Mouse (Mus musculus) heart, adult 2 months (tissue): ENCODE results near the gene Zc3h12c. TPM values are rescaled to one million over a fixed set of nuclear protein-coding genes. Genes with fewer than 3 reads are reported as not detected.
A peak's percentile ranks its signal among the peaks of the same experiment; 100 is the strongest.

ENCODE experiments used
- DNase-seq, 2 experiments: peaks; one replicate each; pipeline ENCODE4 v3.0.0; 2021
- H3K27ac ChIP-seq: fragments of 200-600 bp; 2 replicates; pipeline ENCODE4 v1.8.1; 2022
- H3K27me3 ChIP-seq: fragments of 200-500 bp; 2 replicates; pipeline ENCODE4 v1.6.1; 2012; ENCODE audit warnings: mild to moderate bottlenecking, low read length, inconsistent platforms, mixed read lengths; ENCODE audit not compliant: control insufficient read depth, insufficient read depth
- H3K36me3 ChIP-seq: fragments of 200-500 bp; 2 replicates; pipeline ENCODE4 v1.6.1; 2012; ENCODE audit warnings: low read length, inconsistent platforms; ENCODE audit not compliant: control insufficient read depth, insufficient read depth
- H3K4me1 ChIP-seq: fragments of 200-500 bp; 2 replicates; pipeline ENCODE4 v1.6.1; 2011; ENCODE audit warnings: low read length; ENCODE audit not compliant: control insufficient read depth, insufficient read depth
- H3K4me3 ChIP-seq: fragments of 200-600 bp; 2 replicates; pipeline ENCODE4 v1.8.1; 2022
- H3K79me2 ChIP-seq: fragments of 200-500 bp; replicated peaks from 2 replicates; pipeline ENCODE4 v1.6.1; 2012; ENCODE audit warnings: mild to moderate bottlenecking, inconsistent platforms, low read length, moderate library complexity, mixed read lengths; ENCODE audit not compliant: control insufficient read depth, insufficient read depth
- H3K9ac ChIP-seq: fragments of 200-500 bp; 2 replicates; pipeline ENCODE4 v1.6.1; 2012; ENCODE audit warnings: low read depth, mild to moderate bottlenecking, control low read depth, inconsistent platforms, low read length, mixed read lengths
- CTCF ChIP-seq: fragments of 200-600 bp; IDR thresholded peaks from 2 replicates; pipeline ENCODE4 v1.8.1; 2022; ENCODE audit warnings: antibody characterized with exemption, mild to moderate bottlenecking, moderate library complexity
- EP300 ChIP-seq: fragments of 200-500 bp; IDR thresholded peaks from 2 replicates; pipeline ENCODE4 v1.6.1; 2011; ENCODE audit warnings: low read depth, low read length, control low read depth; ENCODE audit not compliant: insufficient read depth
- POLR2A ChIP-seq: fragments of 200-500 bp; IDR thresholded peaks from 2 replicates; pipeline ENCODE4 v1.6.1; 2011; ENCODE audit warnings: mild to moderate bottlenecking, low read depth, low read length, control low read depth; ENCODE audit not compliant: insufficient read depth
- WGBS: fragments of 180-500 bp; shearing (Covaris S2); methylation state at CpG from one replicate; pipeline ENCODE4 v1.1.7; 2018; 5-methylcytosine and 5-hydroxymethylcytosine counted together
- intact Hi-C: fragments of 180-260 bp; cut with DNase I; formaldehyde crosslinking; loops from one replicate; pipeline ENCODE4 v1.15.1; 2025
- polyA plus RNA-seq: library from polyadenylated mRNA; depleted of rRNA; stranded (reverse); fragments of >200 nt; gene quantifications from 2 replicates; pipeline ENCODE4 v1.2.3, GENCODE M21; 2012
- total RNA-seq, 2 experiments: library from RNA; stranded (reverse); gene quantifications; 2 replicates each; pipeline ENCODE4 v1.2.3; 2021

The Zc3h12c gene
- total and polyA plus RNA-seq, 3 experiments = 2.0 to 10.1 (median 8.2) TPM

GRCm38 (mm10) chr9:52130348-52130747 lies 38.0 kb downstream of the Zc3h12c start:
- Histone ChIP-seq H3K9ac (no peak overlapping the region), H3K27ac (no peak overlapping the region), H3K4me3 (no peak overlapping the region), H3K4me1 (peaks cover 4% of the 10 kb centered on the region; the same call in 1 of the 2 replicates), H3K27me3 (no peaks in the 10 kb centered on the region), H3K79me2 (no peaks in the 10 kb centered on the region; the same call in none of the 2 replicates), H3K36me3 (no peaks in the 10 kb centered on the region)
- no peak for DNase-seq
- intact Hi-C loops = loop anchor here (2.0 to 10.0 kb wide), 2 partner anchors 94 to 156 kb away; no protein-coding TSS in a partner anchor
- TF ChIP-seq CTCF (peak; percentile 77), EP300 (no peak)
- 58% methylated on average over 4 of the region's 4 CpGs for WGBS

- H3K4me3 ChIP-seq = no peak overlapping the region
- no peaks in the 10 kb centered on the region for H3K36me3 ChIP-seq
- no peak for DNase-seq
- TF ChIP-seq EP300 (no peak), POLR2A (no peak)
- no peaks in the 10 kb centered on the region for H3K27me3 ChIP-seq
- no peak overlapping the region for H3K9ac ChIP-seq
- intact Hi-C loops = no loop called here
- H3K4me1 ChIP-seq = no peaks in the 10 kb centered on the region
- no peaks in the 10 kb centered on the region; the same call in none of the 2 replicates for H3K79me2 ChIP-seq
- H3K27ac ChIP-seq = no peak overlapping the region
- 98% methylated on average over 6 of the region's 6 CpGs for WGBS
Observed at GRCm38 (mm10) chr9:52125225-52125624, 43.1 kb downstream of the Zc3h12c start.

- WGBS = 86% methylated on average over 4 of the region's 4 CpGs
- no peaks in the 10 kb centered on the region for H3K27me3 ChIP-seq
- TF ChIP-seq POLR2A (no peak), EP300 (no peak), CTCF (no peak)
- H3K79me2 ChIP-seq = no peaks in the 10 kb centered on the region
- H3K4me3 ChIP-seq = no peak overlapping the region
- DNase-seq = no peak
- no peak overlapping the region for H3K27ac ChIP-seq
- H3K4me1 ChIP-seq = no peaks in the 10 kb centered on the region
- no peaks in the 10 kb centered on the region for H3K36me3 ChIP-seq
- intact Hi-C loops = no loop called here
- no peak overlapping the region for H3K9ac ChIP-seq
Observed at GRCm38 (mm10) chr9:52119212-52119611, 49.2 kb downstream of the Zc3h12c start.

GRCm38 (mm10) chr9:52113091-52113490 lies 55.3 kb downstream of the Zc3h12c start:
- intact Hi-C loops = no loop called here
- WGBS = 92% methylated on average over 5 of the region's 5 CpGs
- no peak for TF ChIP-seq POLR2A
- TF ChIP-seq CTCF = no peak
- no peak for TF ChIP-seq EP300

GRCm38 (mm10) chr9:52110738-52111137 lies 57.6 kb downstream of the Zc3h12c start:
- intact Hi-C loops = no loop called here
- DNase-seq = no peak
- 75% methylated on average over 3 of the region's 3 CpGs for WGBS

More at GRCm38 (mm10) chr9:52113091-52113490, 55.3 kb downstream of the Zc3h12c start:
- no peak overlapping the region for H3K9ac ChIP-seq
- H3K79me2 ChIP-seq = no peaks in the 10 kb centered on the region
- DNase-seq = no peak
- no peak overlapping the region for H3K27ac ChIP-seq
- H3K4me3 ChIP-seq = no peak overlapping the region
- H3K27me3 ChIP-seq = no peaks in the 10 kb centered on the region
- no peaks in the 10 kb centered on the region for H3K4me1 ChIP-seq
- no peaks in the 10 kb centered on the region for H3K36me3 ChIP-seq

GRCm38 (mm10) chr9:52107161-52107560 lies 61.2 kb downstream of the Zc3h12c start:
- H3K4me3 ChIP-seq = no peak overlapping the region
- no peaks in the 10 kb centered on the region for H3K79me2 ChIP-seq
- no peaks in the 10 kb centered on the region for H3K36me3 ChIP-seq
- no peak for DNase-seq
- H3K9ac ChIP-seq = no peak overlapping the region
- H3K27me3 ChIP-seq = no peaks in the 10 kb centered on the region
- no peak overlapping the region for H3K27ac ChIP-seq
- no peak for TF ChIP-seq EP300
- TF ChIP-seq POLR2A = no peak
- TF ChIP-seq CTCF = no peak
- H3K4me1 ChIP-seq = no peaks in the 10 kb centered on the region
- intact Hi-C loops = no loop called here
- WGBS = 98% methylated on average over 3 of the region's 3 CpGs

More at GRCm38 (mm10) chr9:52110738-52111137, 57.6 kb downstream of the Zc3h12c start:
- TF ChIP-seq EP300 (no peak), POLR2A (no peak), CTCF (no peak)
- Histone ChIP-seq H3K9ac (no peak overlapping the region), H3K27ac (no peak overlapping the region), H3K4me1 (no peaks in the 10 kb centered on the region), H3K79me2 (no peaks in the 10 kb centered on the region), H3K27me3 (no peaks in the 10 kb centered on the region), H3K4me3 (no peak overlapping the region), H3K36me3 (no peaks in the 10 kb centered on the region)
